Mouse (Mus musculus): ENCODE measurements around the gene Nqo2. TPM values are rescaled to one million over a fixed set of nuclear protein-coding genes. Genes with fewer than 3 reads are reported as not detected.
"Not testable (repeated sequence)": the region's sequence is repeated elsewhere in the genome, so short reads cannot be mapped to it uniquely, and the experiment has no call there.

Gene Nqo2
- 6.7 and 7.0 TPM in 2 replicates for polyA plus RNA-seq (2015; fragmentation: Nextera tagmentation; extraction: Ambion mirVana)

GRCm38 (mm10) chr13:33964206-33965046 lies at the start of gene Nqo2:
Nqo2 (plus strand) TSS chr13:33964687.
- Histone ChIP-seq H3K27me3 (replicated peaks; ENCODE audit: control insufficient read depth, insufficient read depth, low read length) (no peaks in the 10 kb centered on the region), H3K36me3 (ENCODE audit: control insufficient read depth, insufficient read depth) (no peaks in the 10 kb centered on the region), H3K9ac (replicated peaks; ENCODE audit: low read depth, low read length) (peak within 1 kb of the TSS; percentile 66), H3K9me3 (ENCODE audit: control insufficient read depth, low read length) (no peaks in the 10 kb centered on the region), H3K4me1 (replicated peaks; ENCODE audit: control insufficient read depth, insufficient read depth, low read length) (peaks cover 5% of the 10 kb centered on the region; the same call in 1 of the 2 replicates), H3K4me3 (replicated peaks; ENCODE audit: low read length) (peak within 1 kb of the TSS; percentile 57), H3K4me2 (ENCODE audit: low read length) (peak within 1 kb of the TSS; percentile 84), H3K27ac (ENCODE audit: low read length) (peak within 1 kb of the TSS; percentile 45)
- peak; percentile 87 for ATAC-seq
- WGBS: 3% methylated on average over 22 of the region's 22 CpGs

GRCm38 (mm10) chr13:33921041-33921440 lies 43.4 kb upstream of the Nqo2 start:
- Histone ChIP-seq H3K9me3 (ENCODE audit: control insufficient read depth, low read length) (no peaks in the 10 kb centered on the region), H3K4me3 (replicated peaks; ENCODE audit: low read length) (no peak overlapping the region), H3K9ac (replicated peaks; ENCODE audit: low read depth, low read length) (no peak overlapping the region), H3K4me1 (replicated peaks; ENCODE audit: control insufficient read depth, insufficient read depth, low read length) (no peaks in the 10 kb centered on the region), H3K27ac (ENCODE audit: low read length) (no peak overlapping the region), H3K4me2 (ENCODE audit: low read length) (no peak overlapping the region), H3K36me3 (ENCODE audit: control insufficient read depth, insufficient read depth) (peaks cover 2% of the 10 kb centered on the region; the same call in 1 of the 2 replicates), H3K27me3 (replicated peaks; ENCODE audit: control insufficient read depth, insufficient read depth, low read length) (no peaks in the 10 kb centered on the region)
- 87% methylated on average over 6 of the region's 6 CpGs for WGBS
- ATAC-seq: no peak

GRCm38 (mm10) chr13:33921699-33922098 lies 42.8 kb upstream of the Nqo2 start:
- H3K9ac ChIP-seq (replicated peaks; ENCODE audit: low read depth, low read length): no peak overlapping the region
- no peak overlapping the region for H3K4me2 ChIP-seq (ENCODE audit: low read length)
- H3K9me3 ChIP-seq (ENCODE audit: control insufficient read depth, low read length): no peaks in the 10 kb centered on the region
- H3K27ac ChIP-seq (ENCODE audit: low read length): no peak overlapping the region
- H3K36me3 ChIP-seq (ENCODE audit: control insufficient read depth, insufficient read depth): peaks cover 2% of the 10 kb centered on the region; the same call in 1 of the 2 replicates
- no peak overlapping the region for H3K4me3 ChIP-seq (replicated peaks; ENCODE audit: low read length)
- H3K27me3 ChIP-seq (replicated peaks; ENCODE audit: control insufficient read depth, insufficient read depth, low read length): no peaks in the 10 kb centered on the region
- WGBS: 90% methylated on average over 5 of the region's 5 CpGs
- no peak for ATAC-seq
- no peaks in the 10 kb centered on the region for H3K4me1 ChIP-seq (replicated peaks; ENCODE audit: control insufficient read depth, insufficient read depth, low read length)

- ATAC-seq: no peak
Observed at GRCm38 (mm10) chr13:33930281-33930680, 34.2 kb upstream of the Nqo2 start.

GRCm38 (mm10) chr13:33930912-33931311 lies 33.6 kb upstream of the Nqo2 start:
- no peak for ATAC-seq
- no peak overlapping the region for H3K4me3 ChIP-seq (replicated peaks; ENCODE audit: low read length)
- no peaks in the 10 kb centered on the region for H3K9me3 ChIP-seq (ENCODE audit: control insufficient read depth, low read length)
- WGBS: 95% methylated on average over 3 of the region's 3 CpGs
- H3K36me3 ChIP-seq (ENCODE audit: control insufficient read depth, insufficient read depth): no peaks in the 10 kb centered on the region
- peaks cover 4% of the 10 kb centered on the region for H3K4me1 ChIP-seq (replicated peaks; ENCODE audit: control insufficient read depth, insufficient read depth, low read length)
- no peak overlapping the region for H3K27ac ChIP-seq (ENCODE audit: low read length)
- H3K9ac ChIP-seq (replicated peaks; ENCODE audit: low read depth, low read length): no peak overlapping the region
- no peak overlapping the region for H3K4me2 ChIP-seq (ENCODE audit: low read length)
- H3K27me3 ChIP-seq (replicated peaks; ENCODE audit: control insufficient read depth, insufficient read depth, low read length): no peaks in the 10 kb centered on the region

More at GRCm38 (mm10) chr13:33930281-33930680, 34.2 kb upstream of the Nqo2 start:
- Histone ChIP-seq H3K4me3 (replicated peaks; ENCODE audit: low read length) (no peak overlapping the region), H3K9me3 (ENCODE audit: control insufficient read depth, low read length) (no peaks in the 10 kb centered on the region), H3K9ac (replicated peaks; ENCODE audit: low read depth, low read length) (no peak overlapping the region), H3K27me3 (replicated peaks; ENCODE audit: control insufficient read depth, insufficient read depth, low read length) (no peaks in the 10 kb centered on the region), H3K4me1 (replicated peaks; ENCODE audit: control insufficient read depth, insufficient read depth, low read length) (0 out of 2 replicates have a peak, but pooled peaks cover under 1% of the 10 kb centered on the region), H3K4me2 (ENCODE audit: low read length) (no peak overlapping the region), H3K36me3 (ENCODE audit: control insufficient read depth, insufficient read depth) (no peaks in the 10 kb centered on the region), H3K27ac (ENCODE audit: low read length) (no peak overlapping the region)
- WGBS: 73% methylated on average over 2 of the region's 2 CpGs

- Histone ChIP-seq H3K4me3 (replicated peaks; ENCODE audit: low read length) (no peak overlapping the region), H3K9ac (replicated peaks; ENCODE audit: low read depth, low read length) (no peak overlapping the region), H3K27ac (ENCODE audit: low read length) (no peak overlapping the region), H3K4me1 (replicated peaks; ENCODE audit: control insufficient read depth, insufficient read depth, low read length) (peaks cover 5% of the 10 kb centered on the region), H3K4me2 (ENCODE audit: low read length) (no peak overlapping the region), H3K27me3 (replicated peaks; ENCODE audit: control insufficient read depth, insufficient read depth, low read length) (no peaks in the 10 kb centered on the region), H3K36me3 (ENCODE audit: control insufficient read depth, insufficient read depth) (no peaks in the 10 kb centered on the region), H3K9me3 (ENCODE audit: control insufficient read depth, low read length) (no peaks in the 10 kb centered on the region)
- WGBS: 75% methylated on average over 6 of the region's 6 CpGs
- no peak for ATAC-seq
Observed at GRCm38 (mm10) chr13:33934743-33935142, 29.7 kb upstream of the Nqo2 start.

GRCm38 (mm10) chr13:33935465-33936181 lies 28.9 kb upstream of the Nqo2 start:
- no peaks in the 10 kb centered on the region for H3K9me3 ChIP-seq (ENCODE audit: control insufficient read depth, low read length)
- ATAC-seq: peak; percentile 86
- WGBS: under 1% methylated on average over 41 of the region's 44 CpGs

GRCm38 (mm10) chr13:33937151-33937550 lies 27.3 kb upstream of the Nqo2 start:
- WGBS: 50% methylated on average over 5 of the region's 5 CpGs
- Histone ChIP-seq H3K36me3 (ENCODE audit: control insufficient read depth, insufficient read depth) (no peaks in the 10 kb centered on the region), H3K27me3 (replicated peaks; ENCODE audit: control insufficient read depth, insufficient read depth, low read length) (no peaks in the 10 kb centered on the region), H3K27ac (ENCODE audit: low read length) (no peak overlapping the region), H3K9ac (replicated peaks; ENCODE audit: low read depth, low read length) (no peak overlapping the region), H3K9me3 (ENCODE audit: control insufficient read depth, low read length) (no peaks in the 10 kb centered on the region), H3K4me1 (replicated peaks; ENCODE audit: control insufficient read depth, insufficient read depth, low read length) (peaks cover 5% of the 10 kb centered on the region), H3K4me2 (ENCODE audit: low read length) (no peak overlapping the region), H3K4me3 (replicated peaks; ENCODE audit: low read length) (no peak overlapping the region)
- ATAC-seq: no peak

More at GRCm38 (mm10) chr13:33935465-33936181, 28.9 kb upstream of the Nqo2 start:
- H3K4me2 ChIP-seq (ENCODE audit: low read length): peak overlapping the region; percentile 95
- H3K27ac ChIP-seq (ENCODE audit: low read length): no peak overlapping the region
- H3K4me1 ChIP-seq (replicated peaks; ENCODE audit: control insufficient read depth, insufficient read depth, low read length): peaks cover 5% of the 10 kb centered on the region
- H3K4me3 ChIP-seq (replicated peaks; ENCODE audit: low read length): peak overlapping the region; percentile 69
- H3K36me3 ChIP-seq (ENCODE audit: control insufficient read depth, insufficient read depth): no peaks in the 10 kb centered on the region
- H3K27me3 ChIP-seq (replicated peaks; ENCODE audit: control insufficient read depth, insufficient read depth, low read length): no peaks in the 10 kb centered on the region
- peak overlapping the region; percentile 83 for H3K9ac ChIP-seq (replicated peaks; ENCODE audit: low read depth, low read length)

- H3K9ac ChIP-seq (replicated peaks; ENCODE audit: low read depth, low read length); H3K4me3 ChIP-seq (replicated peaks; ENCODE audit: low read length); H3K27me3 ChIP-seq (replicated peaks; ENCODE audit: control insufficient read depth, insufficient read depth, low read length); ATAC-seq; H3K36me3 ChIP-seq (ENCODE audit: control insufficient read depth, insufficient read depth); H3K4me1 ChIP-seq (replicated peaks; ENCODE audit: control insufficient read depth, insufficient read depth, low read length); H3K4me2 ChIP-seq (ENCODE audit: low read length); H3K9me3 ChIP-seq (ENCODE audit: control insufficient read depth, low read length); H3K27ac ChIP-seq (ENCODE audit: low read length): not testable (repeated sequence)
Observed at GRCm38 (mm10) chr13:33937587-33937986, 26.9 kb upstream of the Nqo2 start.
